13 mouse cellular contexts compared by ENCODE assay signal in genomic region chr11:107676207-107676940, GRCm38 (mm10). TPM values are rescaled to one million over a fixed set of nuclear protein-coding genes. Genes with fewer than 3 reads are reported as not detected.
DNase-seq lines count a peak whose midpoint lies in the region; ATAC-seq lines count a peak whose summit lies in the region.
"Had no signal": no experiment of that assay in that cellular context is flagged by ENCODE, and none has a peak within 500 bp of the region (broad histone marks: within the 10 kb centered on the region; RNA-seq: fewer than 3 reads in every experiment).

No protein-coding gene starts in this region.

- H3K27ac ChIP-seq in forebrain, embryonic 12.5 days: peak overlapping the region; percentile 46; the same call in 1 of the 2 replicates
- peak overlapping the region; percentile 9; the same call in 1 of the 2 replicates for H3K27ac ChIP-seq in hindbrain, embryonic 14.5 days
- H3K27ac ChIP-seq in neural tube, embryonic 14.5 days (ENCODE audit: low read depth, low read length): peak overlapping the region; percentile 48

- DNase-seq in lung, postnatal 10 days: peak; percentile 18
- no peak for DNase-seq in lung, adult 18-20 months
- no peak for DNase-seq in hindbrain, embryonic 14.5 days (ENCODE audit: low spot score)
- no peak for DNase-seq in kidney, adult 8-10 months
- no peak for DNase-seq in gastrocnemius, postnatal 4 days (ENCODE audit: low spot score in 2 of 2)
- DNase-seq: kidney, postnatal 4 days; lung, adult 2 months had no signal

- peaks cover 37% of the 10 kb centered on the region for H3K36me3 ChIP-seq in forebrain, embryonic 12.5 days (replicated peaks)
- peaks cover 33% of the 10 kb centered on the region for H3K36me3 ChIP-seq in hindbrain, embryonic 14.5 days (replicated peaks; ENCODE audit: control insufficient read depth, insufficient read depth)
- peaks cover 11% of the 10 kb centered on the region; the same call in 1 of the 2 replicates for H3K36me3 ChIP-seq in neural tube, embryonic 14.5 days (ENCODE audit: control insufficient read depth, insufficient read depth, low read length)

- peaks cover 12% of the 10 kb centered on the region for H3K4me1 ChIP-seq in forebrain, embryonic 12.5 days
- H3K4me1 ChIP-seq in hindbrain, embryonic 14.5 days (replicated peaks; ENCODE audit: control insufficient read depth, insufficient read depth, low read length): peaks cover 16% of the 10 kb centered on the region
- H3K4me1 ChIP-seq in neural tube, embryonic 14.5 days (ENCODE audit: control insufficient read depth, insufficient read depth, low read length): peaks cover 8% of the 10 kb centered on the region; the same call in 1 of the 2 replicates

- H3K4me2 ChIP-seq in forebrain, embryonic 12.5 days: peak overlapping the region; percentile 13; the same call in 1 of the 2 replicates
- peak overlapping the region; percentile 31 for H3K4me2 ChIP-seq in hindbrain, embryonic 14.5 days (replicated peaks)
- H3K4me2 ChIP-seq in neural tube, embryonic 14.5 days (ENCODE audit: low read depth, low read length): peak overlapping the region; percentile 24; the same call in 1 of the 2 replicates

- no peak overlapping the region for H3K4me3 ChIP-seq in forebrain, embryonic 12.5 days (replicated peaks)
- no peak overlapping the region for H3K4me3 ChIP-seq in hindbrain, embryonic 14.5 days (replicated peaks; ENCODE audit: low read length)
- H3K4me3 ChIP-seq in neural tube, embryonic 14.5 days (ENCODE audit: low read depth, low read length): no peak overlapping the region
- H3K4me3 ChIP-seq: erythroblast, embryonic 14.5 days had no signal

- no peaks in the 10 kb centered on the region for H3K27me3 ChIP-seq in forebrain, embryonic 12.5 days
- H3K27me3 ChIP-seq in hindbrain, embryonic 14.5 days (ENCODE audit: control insufficient read depth, insufficient read depth, low read length): no peaks in the 10 kb centered on the region
- no peaks in the 10 kb centered on the region for H3K27me3 ChIP-seq in neural tube, embryonic 14.5 days (ENCODE audit: control insufficient read depth, insufficient read depth, low read length)

- no peak for ATAC-seq in forebrain, embryonic 12.5 days (ENCODE audit: low FRiP score)
- no peak for ATAC-seq in hindbrain, embryonic 14.5 days (ENCODE audit: low FRiP score)
- no peak for ATAC-seq in neural tube, embryonic 14.5 days (ENCODE audit: low read depth)

- H3K9me3 ChIP-seq in forebrain, embryonic 12.5 days: no peaks in the 10 kb centered on the region
- H3K9me3 ChIP-seq in hindbrain, embryonic 14.5 days (ENCODE audit: control insufficient read depth, low read length): no peaks in the 10 kb centered on the region
- no peaks in the 10 kb centered on the region for H3K9me3 ChIP-seq in neural tube, embryonic 14.5 days (ENCODE audit: control insufficient read depth, low read length)

- WGBS in forebrain, embryonic 12.5 days: 40% methylated on average over 17 of the region's 17 CpGs
- WGBS in hindbrain, embryonic 14.5 days: 33% methylated on average over 17 of the region's 17 CpGs
- WGBS in neural tube, embryonic 14.5 days: 36% methylated on average over 17 of the region's 17 CpGs

- H3K9ac ChIP-seq in forebrain, embryonic 12.5 days: no peak overlapping the region; the same call in 1 of the 2 replicates
- no peak overlapping the region for H3K9ac ChIP-seq in hindbrain, embryonic 14.5 days
- H3K9ac ChIP-seq in neural tube, embryonic 14.5 days (replicated peaks; ENCODE audit: low read depth, low read length): no peak overlapping the region; the same call in 1 of the 2 replicates

RNA-seq across cellular contexts. Expression of gene Cacng1, which starts 39.9 kb away (rescaled TPM):
- polyA plus RNA-seq in forebrain, embryonic 12.5 days (2016; fragmentation: Nextera tagmentation; extraction: Ambion mirVana): 0.26 TPM in 1 of 2 replicates, not detected in the other
- polyA plus RNA-seq in hindbrain, embryonic 14.5 days (2014; fragmentation: Nextera tagmentation; extraction: Ambion mirVana): 0.17 and 0.52 TPM in 2 replicates
- 1.1 TPM in 1 of 2 replicates, not detected in the other for polyA plus RNA-seq in neural tube, embryonic 14.5 days (2014; fragmentation: Nextera tagmentation; extraction: Ambion mirVana)
- total RNA-seq in gastrocnemius, postnatal 4 days (2021): 100 to 1,000 TPM; 398 to 455 TPM
- total RNA-seq: heart, adult 18-20 months; left cerebral cortex, postnatal 25 days had no signal
- polyA plus RNA-seq: erythroblast, embryonic 14.5 days; stomach, embryonic 14.5 days had no signal
